Mouse (Mus musculus) liver, embryonic 13.5 days (tissue): ENCODE results near the gene Gm47429. TPM values are rescaled to one million over a fixed set of nuclear protein-coding genes. Genes with fewer than 3 reads are reported as not detected.

Experiments
- ATAC-seq: fragments of 200-750 bp; cut with Nextera tagmentation; 2 replicates; pipeline ENCODE4 v1.8.0; 2017; ENCODE audit warnings: low read depth, mild to moderate bottlenecking, moderate number of reproducible peaks, moderate library complexity
- DNase-seq: peaks from one replicate; pipeline ENCODE4 v3.0.0; 2022
- H3K27ac ChIP-seq: fragments of 300-500 bp; sonication (generic); 2 replicates; pipeline ENCODE4 v1.5.1; 2015; ENCODE audit warnings: moderate library complexity, mild to moderate bottlenecking, inconsistent platforms
- H3K27me3 ChIP-seq: fragments of 300-500 bp; sonication (generic); 2 replicates; pipeline ENCODE4 v1.6.1; 2015; ENCODE audit warnings: mild to moderate bottlenecking, inconsistent platforms
- H3K36me3 ChIP-seq: fragments of 300-500 bp; sonication (generic); 2 replicates; pipeline ENCODE4 v1.6.1; 2015; ENCODE audit warnings: mild to moderate bottlenecking, inconsistent platforms
- H3K4me1 ChIP-seq: fragments of 300-500 bp; sonication (generic); replicated peaks from 2 replicates; pipeline ENCODE4 v1.6.1; 2015; ENCODE audit warnings: inconsistent platforms
- H3K4me2 ChIP-seq: fragments of 300-500 bp; sonication (generic); 2 replicates; pipeline ENCODE4 v1.6.1; 2015; ENCODE audit warnings: inconsistent platforms, mild to moderate bottlenecking, moderate library complexity
- H3K4me3 ChIP-seq: fragments of 300-500 bp; sonication (generic); replicated peaks from 2 replicates; pipeline ENCODE4 v1.5.1; 2015; ENCODE audit warnings: mild to moderate bottlenecking, inconsistent platforms
- H3K9ac ChIP-seq: fragments of 300-500 bp; sonication (generic); 2 replicates; pipeline ENCODE4 v1.6.1; 2015; ENCODE audit warnings: mild to moderate bottlenecking, inconsistent platforms
- H3K9me3 ChIP-seq: fragments of 300-500 bp; sonication (generic); replicated peaks from 2 replicates; pipeline ENCODE4 v1.6.1; 2016; ENCODE audit warnings: inconsistent platforms
- WGBS: fragments of 180-500 bp; shearing (Covaris S2); methylation state at CpG from one replicate; pipeline ENCODE4 v1.1.7; 2015; ENCODE audit not compliant: insufficient replicate concordance; 5-methylcytosine and 5-hydroxymethylcytosine counted together
- polyA plus RNA-seq: library from polyadenylated mRNA; unstranded; fragments of >200 nt; fragmentation: Nextera tagmentation; extraction: Ambion mirVana; gene quantifications from 2 replicates; pipeline ENCODE4 v1.2.1, GENCODE M21; 2015

The Gm47429 gene
- polyA plus RNA-seq, 1 experiment from 2014 or later = not detected

DNA sequence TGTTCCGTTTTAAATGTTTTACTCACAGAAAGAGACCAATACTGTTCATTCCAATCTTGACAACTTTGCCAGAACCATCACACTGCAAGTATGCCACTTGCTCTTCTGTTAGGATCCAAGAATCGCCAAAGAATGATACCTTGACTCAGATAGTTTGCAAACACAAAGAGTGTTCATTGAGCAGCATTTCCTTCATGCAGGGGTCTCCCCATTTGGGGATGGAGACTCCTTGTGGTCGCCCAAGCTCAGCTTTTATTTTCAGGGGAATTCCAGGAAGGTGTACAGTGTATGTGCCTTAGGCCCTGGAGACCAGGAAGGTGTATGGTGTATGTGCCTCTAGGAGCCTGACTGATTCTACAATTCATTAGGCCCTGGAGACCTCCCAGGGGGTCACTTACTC lies 25.3 kb downstream of the Gm47429 start:
- no peaks in the 10 kb centered on the region for H3K27me3 ChIP-seq
- no peaks in the 10 kb centered on the region for H3K9me3 ChIP-seq
- ATAC-seq (no peak), DNase-seq (no peak)
- H3K27ac ChIP-seq = no peak overlapping the region
- H3K4me1 ChIP-seq = peaks cover 8% of the 10 kb centered on the region; the same call in 1 of the 2 replicates
- no peak overlapping the region for H3K9ac ChIP-seq
- 40% methylated on average over 3 of the region's 3 CpGs for WGBS
- peak overlapping the region; percentile 73 for H3K4me2 ChIP-seq
- H3K4me3 ChIP-seq = peak overlapping the region; percentile 69
- peaks cover 5% of the 10 kb centered on the region; the same call in 1 of the 2 replicates for H3K36me3 ChIP-seq

DNA sequence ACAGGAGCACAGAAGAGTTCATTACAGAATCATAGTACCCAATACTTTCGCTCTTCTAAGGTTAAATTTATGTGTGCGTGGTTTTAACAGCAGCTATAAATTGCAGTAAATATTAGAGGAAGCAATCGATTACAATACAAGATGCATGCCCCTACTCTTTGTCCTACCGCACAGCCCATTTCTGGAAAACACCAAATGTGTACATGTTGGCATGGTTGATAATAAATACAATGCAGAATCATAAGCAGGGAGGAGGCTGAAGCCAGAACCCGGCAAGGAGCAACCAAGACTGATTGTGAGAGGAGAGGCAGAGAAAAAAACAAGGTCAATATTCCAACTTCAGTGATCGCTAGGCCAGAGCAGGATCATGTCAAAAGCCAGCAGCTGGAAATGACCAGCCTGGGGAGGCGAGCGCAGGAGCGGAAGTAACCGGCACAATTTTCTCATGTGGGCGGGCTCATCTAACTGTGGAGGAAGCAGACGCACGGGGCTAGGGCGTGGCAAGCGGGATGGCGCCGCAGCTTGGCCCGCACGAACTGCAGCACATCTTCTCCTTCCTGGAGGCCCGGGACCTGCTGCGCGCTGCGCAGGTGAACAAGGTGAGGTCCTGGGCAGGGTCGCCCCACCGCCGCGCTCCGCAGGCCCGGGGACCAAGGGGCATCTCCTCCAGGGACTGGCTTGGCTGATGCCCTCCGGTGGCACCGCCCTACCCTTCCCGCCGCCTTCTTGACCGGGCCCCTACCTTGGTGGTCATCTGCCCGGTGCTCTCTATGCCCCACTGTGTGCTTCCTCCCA lies 26.1 kb downstream of the Gm47429 start, which contains the start of gene Fbxw17:
Gene Fbxw17, plus strand, starts transcription at position 476 of the 795 bp plus-strand sequence.
- DNase-seq (peak; percentile 47), ATAC-seq (peak; percentile 78; the same call in 1 of the 2 replicates)
- H3K4me1 ChIP-seq = peaks cover 8% of the 10 kb centered on the region; the same call in 1 of the 2 replicates
- WGBS = 11% methylated on average over 35 of the region's 35 CpGs
- peak within 1 kb of the TSS; percentile 67 for H3K9ac ChIP-seq
- peak within 1 kb of the TSS; percentile 73 for H3K4me2 ChIP-seq
- no peaks in the 10 kb centered on the region for H3K9me3 ChIP-seq
- no peak within 1 kb of the TSS for H3K27ac ChIP-seq
- peak within 1 kb of the TSS; percentile 69 for H3K4me3 ChIP-seq
- H3K36me3 ChIP-seq = no peaks in the 10 kb centered on the region
- no peaks in the 10 kb centered on the region for H3K27me3 ChIP-seq

Other genes with a start within 250 kb of the Gm47429 start
- gene Gm906, start 193.6 kb downstream of the Gm47429 start, polyA plus RNA-seq = not detected in 2 replicates
- gene Fbxw17, start 26.0 kb downstream of the Gm47429 start, polyA plus RNA-seq = 4.8 and 5.4 TPM in 2 replicates
- not detected in 2 replicates for gene Nutm2, start 23.4 kb upstream of the Gm47429 start, polyA plus RNA-seq
- not detected in 2 replicates for gene Gm904, start 199.3 kb upstream of the Gm47429 start, polyA plus RNA-seq